Mouse (Mus musculus): ENCODE results near the gene Scn1b.

The Scn1b gene

GRCm38 (mm10) chr7:31149751-31150565, 23.2 kb upstream of the Scn1b start:
- ATAC-seq (ENCODE audit: insufficient number of reproducible peaks, low FRiP score, low TSS enrichment) = no peak

- no peak for ATAC-seq (ENCODE audit: insufficient number of reproducible peaks, low FRiP score, low TSS enrichment)
Observed at GRCm38 (mm10) chr7:31149271-31149670, 22.5 kb upstream of the Scn1b start.

- peak; percentile 54 for ATAC-seq (ENCODE audit: insufficient number of reproducible peaks, low FRiP score, low TSS enrichment)
Observed at GRCm38 (mm10) chr7:31148756-31149155, 22.0 kb upstream of the Scn1b start.

- no peak for ATAC-seq (ENCODE audit: insufficient number of reproducible peaks, low FRiP score, low TSS enrichment)
Observed at GRCm38 (mm10) chr7:31148086-31148485, 21.3 kb upstream of the Scn1b start.

- ATAC-seq (ENCODE audit: insufficient number of reproducible peaks, low FRiP score, low TSS enrichment) = no peak
Observed at GRCm38 (mm10) chr7:31145596-31146160, 18.9 kb upstream of the Scn1b start.

- no peak for ATAC-seq (ENCODE audit: insufficient number of reproducible peaks, low FRiP score, low TSS enrichment)
Observed at GRCm38 (mm10) chr7:31144886-31145285, 18.1 kb upstream of the Scn1b start.

- no peak for ATAC-seq (ENCODE audit: insufficient number of reproducible peaks, low FRiP score, low TSS enrichment)
Observed at GRCm38 (mm10) chr7:31140941-31141340, 14.1 kb upstream of the Scn1b start.

- no peak for ATAC-seq (ENCODE audit: insufficient number of reproducible peaks, low FRiP score, low TSS enrichment)
Observed at GRCm38 (mm10) chr7:31140302-31140701, 13.5 kb upstream of the Scn1b start.

- ATAC-seq (ENCODE audit: insufficient number of reproducible peaks, low FRiP score, low TSS enrichment) = peak; percentile 72; the same call in 1 of the 2 replicates
Observed at GRCm38 (mm10) chr7:31139765-31140164, 13.0 kb upstream of the Scn1b start.

GRCm38 (mm10) chr7:31135717-31136116, 8.9 kb upstream of the Scn1b start:
- ATAC-seq (ENCODE audit: insufficient number of reproducible peaks, low FRiP score, low TSS enrichment) = no peak

GRCm38 (mm10) chr7:31131866-31132265, 5.1 kb upstream of the Scn1b start:
- no peak for ATAC-seq (ENCODE audit: insufficient number of reproducible peaks, low FRiP score, low TSS enrichment)

- no peak for ATAC-seq (ENCODE audit: insufficient number of reproducible peaks, low FRiP score, low TSS enrichment)
Observed at GRCm38 (mm10) chr7:31130841-31131240, 4.0 kb upstream of the Scn1b start.

GRCm38 (mm10) chr7:31130197-31130596, 3.4 kb upstream of the Scn1b start:
- ATAC-seq (ENCODE audit: insufficient number of reproducible peaks, low FRiP score, low TSS enrichment) = no peak

- no peak for ATAC-seq (ENCODE audit: insufficient number of reproducible peaks, low FRiP score, low TSS enrichment)
Observed at GRCm38 (mm10) chr7:31128157-31128705, 1.4 kb upstream of the Scn1b start.

- no peak; the same call in 1 of the 2 replicates for ATAC-seq (ENCODE audit: insufficient number of reproducible peaks, low FRiP score, low TSS enrichment)
Observed at GRCm38 (mm10) chr7:31126211-31126751, 522 bp downstream of the Scn1b start.

GRCm38 (mm10) chr7:31125116-31125515, 1.7 kb downstream of the Scn1b start:
- peak; percentile 19; the same call in 1 of the 2 replicates for ATAC-seq (ENCODE audit: insufficient number of reproducible peaks, low FRiP score, low TSS enrichment)

- no peak for ATAC-seq (ENCODE audit: insufficient number of reproducible peaks, low FRiP score, low TSS enrichment)
Observed at GRCm38 (mm10) chr7:31124381-31124780, 2.4 kb downstream of the Scn1b start.

- no peak for ATAC-seq (ENCODE audit: insufficient number of reproducible peaks, low FRiP score, low TSS enrichment)
Observed at GRCm38 (mm10) chr7:31123697-31124096, 3.1 kb downstream of the Scn1b start.

- ATAC-seq (ENCODE audit: insufficient number of reproducible peaks, low FRiP score, low TSS enrichment) = peak; percentile 50; the same call in 1 of the 2 replicates
Observed at GRCm38 (mm10) chr7:31122641-31123631, 3.9 kb downstream of the Scn1b start.

- no peak for ATAC-seq (ENCODE audit: insufficient number of reproducible peaks, low FRiP score, low TSS enrichment)
Observed at GRCm38 (mm10) chr7:31119556-31119955, 7.2 kb downstream of the Scn1b start.

Data from cerebellum, adult (tissue).